Mouse (Mus musculus) intestine, embryonic 15.5 days (tissue): ENCODE data around the gene 1190002N15Rik. TPM values are rescaled to one million over a fixed set of nuclear protein-coding genes. Genes with fewer than 3 reads are reported as not detected.

Experiments
- ATAC-seq: fragments of 200-750 bp; cut with Nextera tagmentation; 2 replicates; pipeline ENCODE4 v1.8.0; 2017; ENCODE audit warnings: moderate TSS enrichment, moderate library complexity
- H3K27ac ChIP-seq: fragments of 300-500 bp; sonication (generic); 2 replicates; pipeline ENCODE4 v1.5.1; 2015; ENCODE audit warnings: mild to moderate bottlenecking, inconsistent platforms
- H3K27me3 ChIP-seq: fragments of 300-500 bp; sonication (generic); replicated peaks from 2 replicates; pipeline ENCODE4 v1.6.1; 2015; ENCODE audit warnings: inconsistent platforms
- H3K36me3 ChIP-seq: fragments of 300-500 bp; sonication (generic); 2 replicates; pipeline ENCODE4 v1.6.1; 2015; ENCODE audit warnings: inconsistent platforms
- H3K4me1 ChIP-seq: fragments of 300-500 bp; sonication (generic); replicated peaks from 2 replicates; pipeline ENCODE4 v1.6.1; 2015; ENCODE audit warnings: inconsistent platforms
- H3K4me2 ChIP-seq: fragments of 300-500 bp; sonication (generic); replicated peaks from 2 replicates; pipeline ENCODE4 v1.6.1; 2015; ENCODE audit warnings: mild to moderate bottlenecking, inconsistent platforms
- H3K4me3 ChIP-seq: fragments of 300-500 bp; sonication (generic); replicated peaks from 2 replicates; pipeline ENCODE4 v1.5.1; 2015; ENCODE audit warnings: inconsistent platforms
- H3K9ac ChIP-seq: fragments of 300-500 bp; sonication (generic); 2 replicates; pipeline ENCODE4 v1.6.1; 2015; ENCODE audit warnings: inconsistent platforms
- H3K9me3 ChIP-seq: fragments of 300-500 bp; sonication (generic); 2 replicates; pipeline ENCODE4 v1.6.1; 2016; ENCODE audit warnings: inconsistent platforms
- WGBS: fragments of 180-500 bp; shearing (Covaris S2); methylation state at CpG from one replicate; pipeline ENCODE4 v1.1.7; 2015; 5-methylcytosine and 5-hydroxymethylcytosine counted together
- polyA plus RNA-seq: library from polyadenylated mRNA; unstranded; fragments of >200 nt; fragmentation: Nextera tagmentation; extraction: Ambion mirVana; gene quantifications from 2 replicates; pipeline ENCODE4 v1.2.1, GENCODE M21; 2015

The 1190002N15Rik gene
- polyA plus RNA-seq, 1 experiment from 2014 or later, result 17.8 TPM

DNA sequence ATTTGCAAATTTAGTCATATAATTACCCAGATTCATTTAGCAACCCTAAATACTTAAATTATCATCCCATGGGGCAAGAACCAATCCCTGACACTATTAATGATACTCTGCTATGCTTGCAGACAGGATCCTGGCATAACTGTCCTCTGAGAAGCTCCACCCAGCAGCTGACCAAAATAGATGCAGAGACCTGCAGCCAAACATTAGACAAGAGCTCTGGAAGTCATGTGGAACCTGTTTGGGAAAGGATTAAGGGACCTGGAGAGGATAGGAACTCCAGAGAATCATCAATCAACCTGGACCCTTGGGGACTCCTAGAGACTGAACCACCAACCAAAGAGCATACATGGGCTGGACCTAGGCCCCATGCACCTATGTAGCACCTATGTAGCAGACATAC lies 26.7 kb downstream of the 1190002N15Rik start:
- no peak overlapping the region for H3K9ac ChIP-seq
- H3K27ac ChIP-seq, result no peak overlapping the region
- H3K9me3 ChIP-seq, result no peaks in the 10 kb centered on the region
- no peaks in the 10 kb centered on the region for H3K27me3 ChIP-seq
- ATAC-seq, result no peak
- no peaks in the 10 kb centered on the region for H3K4me1 ChIP-seq
- H3K4me2 ChIP-seq, result no peak overlapping the region
- no peaks in the 10 kb centered on the region for H3K36me3 ChIP-seq
- H3K4me3 ChIP-seq, result no peak overlapping the region

DNA sequence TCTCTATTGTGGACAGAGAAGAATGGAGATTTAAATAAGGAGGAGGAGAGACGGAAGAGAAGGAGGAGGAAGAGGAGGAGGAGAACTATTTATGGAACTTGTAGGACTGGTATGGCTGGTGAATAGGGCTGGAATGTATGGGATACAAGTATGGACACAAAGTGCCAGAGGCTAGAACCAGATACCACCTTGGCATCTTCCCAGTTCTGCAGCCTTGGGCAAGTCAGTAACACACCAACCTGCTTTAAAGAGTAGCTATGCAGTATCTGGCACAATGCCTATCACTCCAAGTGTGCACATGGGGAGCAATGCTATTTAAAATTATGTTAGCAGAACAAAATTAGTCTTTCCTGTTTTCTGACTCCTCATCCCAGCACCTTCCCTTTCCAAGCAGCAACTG lies 30.9 kb downstream of the 1190002N15Rik start:
- Histone ChIP-seq H3K27ac (no peak overlapping the region), H3K9ac (no peak overlapping the region), H3K4me2 (no peak overlapping the region), H3K9me3 (no peaks in the 10 kb centered on the region), H3K4me1 (no peaks in the 10 kb centered on the region), H3K27me3 (no peaks in the 10 kb centered on the region), H3K36me3 (no peaks in the 10 kb centered on the region), H3K4me3 (no peak overlapping the region)
- 85% methylated on average over 1 of the region's 1 CpGs for WGBS
- ATAC-seq, result no peak

DNA sequence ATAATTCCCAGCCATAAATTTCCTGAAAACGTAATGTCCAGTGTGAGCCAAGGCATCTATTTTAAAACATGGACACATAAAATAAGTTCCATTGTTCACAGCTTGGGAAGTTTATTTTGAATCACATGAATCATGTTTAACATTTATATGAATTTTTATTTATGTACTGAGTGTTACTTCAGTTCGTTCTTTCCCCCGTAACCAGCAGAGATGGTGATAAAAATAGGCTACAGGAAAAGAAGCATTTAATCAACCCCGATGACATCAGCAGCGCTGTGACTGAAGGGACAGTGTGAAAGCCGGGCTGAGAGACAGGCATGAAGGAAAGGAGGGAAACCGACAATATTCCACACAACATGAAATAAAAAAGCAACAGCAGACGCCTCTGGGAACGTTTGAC lies 46.4 kb downstream of the 1190002N15Rik start:
- ATAC-seq, result no peak
- H3K4me2 ChIP-seq, result no peak overlapping the region
- WGBS, result 53% methylated on average over 9 of the region's 9 CpGs

DNA sequence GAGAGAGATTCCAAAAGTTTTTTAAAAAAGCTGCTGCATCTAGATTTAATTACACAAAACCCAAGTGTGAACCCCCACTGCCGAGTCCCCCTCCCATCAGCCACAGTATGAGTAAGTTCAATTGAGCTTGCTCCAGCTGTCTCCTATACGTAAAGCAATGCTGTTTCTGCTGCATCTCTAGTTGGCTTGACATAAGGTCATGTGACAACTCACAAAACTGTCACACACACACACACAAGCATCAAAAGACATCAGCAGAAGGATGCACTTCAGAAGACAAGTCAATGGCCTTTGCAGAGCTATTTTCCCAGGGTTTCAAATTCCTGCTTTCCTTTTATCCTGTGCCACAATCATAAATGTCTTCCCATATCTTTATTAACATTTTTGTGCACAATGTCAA lies 49.9 kb downstream of the 1190002N15Rik start:
- no peak overlapping the region for H3K9ac ChIP-seq
- ATAC-seq, result no peak
- H3K36me3 ChIP-seq, result no peaks in the 10 kb centered on the region
- H3K27ac ChIP-seq, result no peak overlapping the region
- H3K4me2 ChIP-seq, result no peak overlapping the region
- 0 out of 2 replicates have a peak, but pooled peaks cover 2% of the 10 kb centered on the region for H3K4me1 ChIP-seq
- no peaks in the 10 kb centered on the region for H3K9me3 ChIP-seq
- WGBS, result 80% methylated on average over 2 of the region's 2 CpGs
- H3K27me3 ChIP-seq, result no peaks in the 10 kb centered on the region
- no peak overlapping the region for H3K4me3 ChIP-seq

More for the DNA sequence above, 46.4 kb downstream of the 1190002N15Rik start:
- no peak overlapping the region for H3K27ac ChIP-seq
- no peaks in the 10 kb centered on the region for H3K27me3 ChIP-seq
- H3K9me3 ChIP-seq, result no peaks in the 10 kb centered on the region
- H3K4me1 ChIP-seq, result no peaks in the 10 kb centered on the region
- no peak overlapping the region for H3K4me3 ChIP-seq
- no peak overlapping the region for H3K9ac ChIP-seq
- H3K36me3 ChIP-seq, result no peaks in the 10 kb centered on the region

DNA sequence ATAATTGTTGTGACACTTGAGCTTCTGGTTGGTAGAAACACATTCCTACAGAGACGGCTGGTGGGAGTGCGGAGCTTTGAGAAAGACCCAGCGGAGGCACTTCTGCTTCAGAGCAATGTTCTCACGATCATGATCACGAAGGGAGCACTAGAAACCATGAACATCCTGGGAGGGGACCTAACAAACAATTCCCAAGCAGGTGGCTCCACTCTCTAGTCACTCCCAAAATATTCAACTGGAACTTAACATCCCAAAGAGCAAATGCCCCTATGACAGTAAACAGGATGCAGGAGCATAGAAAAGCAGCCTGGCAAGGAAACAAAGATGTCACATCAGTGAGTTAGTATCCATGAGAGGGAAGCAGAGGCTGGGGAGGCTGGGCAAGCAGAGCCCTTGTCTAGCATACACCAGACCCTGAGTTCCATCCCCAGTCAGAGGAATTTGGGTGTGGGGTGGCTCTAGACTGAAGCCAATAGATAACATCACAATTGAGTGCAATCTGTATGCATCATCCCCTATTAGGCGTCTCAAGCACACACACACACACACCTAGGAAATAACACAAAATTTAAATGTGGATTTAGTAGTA lies 54.5 kb downstream of the 1190002N15Rik start:
- H3K9ac ChIP-seq, result no peak overlapping the region
- no peaks in the 10 kb centered on the region for H3K9me3 ChIP-seq
- 51% methylated on average over 6 of the region's 6 CpGs for WGBS
- H3K27me3 ChIP-seq, result no peaks in the 10 kb centered on the region
- no peak overlapping the region for H3K27ac ChIP-seq
- no peak overlapping the region for H3K4me3 ChIP-seq
- H3K4me1 ChIP-seq, result 0 out of 2 replicates have a peak, but pooled peaks cover 2% of the 10 kb centered on the region
- no peak overlapping the region for H3K4me2 ChIP-seq
- no peak for ATAC-seq
- no peaks in the 10 kb centered on the region for H3K36me3 ChIP-seq

DNA sequence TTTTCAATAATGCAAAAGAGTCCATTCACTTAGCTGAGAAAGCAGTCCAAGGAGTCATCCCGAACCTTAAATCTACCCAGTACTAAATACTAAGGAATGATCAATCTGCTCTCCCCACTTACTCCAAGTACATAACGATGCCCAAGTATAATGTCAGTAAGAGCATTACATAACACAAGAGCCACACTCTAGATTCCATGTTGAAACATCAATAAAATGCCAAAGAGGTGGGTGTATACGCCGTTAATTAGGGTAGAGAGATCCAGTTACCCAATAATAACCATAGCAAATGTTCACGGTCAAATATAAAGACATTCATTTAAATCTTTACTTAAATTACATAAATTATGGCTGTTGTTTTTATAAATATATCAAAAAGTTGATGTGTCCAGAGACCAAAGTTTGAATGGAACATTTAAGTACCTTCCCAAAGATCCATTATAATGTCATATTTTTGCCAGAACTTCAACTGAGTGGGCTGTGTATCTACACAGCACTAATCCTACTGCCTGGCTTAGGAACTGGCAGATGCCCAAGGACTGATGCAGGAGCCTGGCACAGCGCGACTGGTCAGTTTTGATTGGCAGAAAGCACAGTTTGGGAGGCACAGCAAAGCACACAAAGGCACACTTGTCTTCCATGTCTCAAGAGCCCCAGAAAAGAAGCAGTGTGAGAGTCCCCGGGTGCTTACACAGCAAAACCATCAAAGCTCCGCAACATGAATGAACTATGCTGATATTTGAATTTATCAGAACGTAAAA lies 55.5 kb downstream of the 1190002N15Rik start:
- WGBS, result 80% methylated on average over 10 of the region's 10 CpGs
- Histone ChIP-seq H3K27ac (no peak overlapping the region), H3K4me2 (no peak overlapping the region), H3K36me3 (no peaks in the 10 kb centered on the region), H3K27me3 (no peaks in the 10 kb centered on the region), H3K9me3 (no peaks in the 10 kb centered on the region), H3K4me3 (no peak overlapping the region), H3K4me1 (0 out of 2 replicates have a peak, but pooled peaks cover 2% of the 10 kb centered on the region), H3K9ac (no peak overlapping the region)
- peak; percentile 39 for ATAC-seq

DNA sequence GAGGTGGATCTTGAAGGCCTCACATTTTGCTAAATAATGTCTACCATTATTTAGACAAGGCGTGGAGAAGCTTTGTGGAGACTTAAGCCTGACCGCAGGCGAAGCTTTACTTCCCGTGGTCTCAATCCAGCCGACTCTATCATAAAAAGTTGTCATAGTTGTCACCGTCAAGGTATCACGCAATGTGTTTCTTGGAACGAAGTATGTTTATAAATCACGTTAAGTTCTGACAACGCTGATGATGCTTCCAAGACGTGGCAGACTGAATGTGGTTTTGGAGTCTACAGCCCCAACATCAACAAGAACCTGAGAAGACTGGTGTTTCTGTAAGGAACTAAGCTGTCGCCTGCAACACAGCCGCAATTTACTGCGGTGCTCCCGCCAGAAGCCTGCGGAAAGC lies 56.8 kb downstream of the 1190002N15Rik start:
- Histone ChIP-seq H3K27me3 (no peaks in the 10 kb centered on the region), H3K36me3 (no peaks in the 10 kb centered on the region), H3K9me3 (no peaks in the 10 kb centered on the region), H3K9ac (no peak overlapping the region), H3K4me3 (no peak overlapping the region), H3K27ac (no peak overlapping the region), H3K4me2 (no peak overlapping the region), H3K4me1 (0 out of 2 replicates have a peak, but pooled peaks cover 2% of the 10 kb centered on the region)
- no peak for ATAC-seq
- 80% methylated on average over 16 of the region's 16 CpGs for WGBS

DNA sequence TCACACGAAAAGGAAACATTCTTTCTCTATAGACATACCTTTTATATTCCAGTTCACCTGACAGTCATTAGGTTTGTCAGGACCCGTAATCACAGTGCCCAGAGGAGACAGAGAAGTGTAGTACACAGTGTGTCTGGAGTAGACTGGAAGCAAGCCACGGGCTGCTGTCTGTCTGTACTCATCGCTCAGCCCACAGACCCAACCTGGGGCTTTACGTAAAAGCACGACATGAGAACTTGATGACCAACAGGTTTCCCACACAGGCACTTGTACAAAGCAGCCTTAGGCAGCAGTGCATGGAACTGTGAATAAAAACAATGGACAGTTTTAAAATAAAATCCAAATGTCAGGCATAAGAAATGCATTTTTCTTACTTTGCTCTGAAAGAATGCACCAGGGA lies 58.5 kb downstream of the 1190002N15Rik start:
- 0 out of 2 replicates have a peak, but pooled peaks cover 2% of the 10 kb centered on the region for H3K4me1 ChIP-seq
- H3K9ac ChIP-seq, result no peak overlapping the region
- no peak overlapping the region for H3K4me2 ChIP-seq
- 88% methylated on average over 6 of the region's 6 CpGs for WGBS
- no peaks in the 10 kb centered on the region for H3K9me3 ChIP-seq
- H3K27me3 ChIP-seq, result no peaks in the 10 kb centered on the region
- no peaks in the 10 kb centered on the region for H3K36me3 ChIP-seq
- no peak overlapping the region for H3K4me3 ChIP-seq
- no peak for ATAC-seq
- H3K27ac ChIP-seq, result no peak overlapping the region

DNA sequence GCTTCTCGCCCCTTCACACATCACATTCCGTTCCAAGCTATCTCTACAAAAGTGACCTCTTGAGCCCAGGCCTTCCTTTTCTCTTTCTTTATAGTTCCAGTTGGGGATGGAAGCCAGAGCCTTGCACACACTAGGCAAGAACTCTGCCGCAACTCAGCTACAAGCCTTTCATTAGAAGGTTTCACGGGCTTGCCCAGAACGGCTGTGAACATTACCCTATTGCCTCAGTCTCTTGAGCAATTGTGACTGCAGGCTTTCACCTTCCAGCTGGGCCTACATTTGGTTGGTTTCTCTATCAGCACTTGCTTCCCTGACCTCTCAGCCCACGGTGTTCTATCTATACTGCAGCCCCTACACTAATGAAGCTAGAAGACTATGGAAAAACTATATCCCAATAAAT lies 58.9 kb downstream of the 1190002N15Rik start:
- Histone ChIP-seq H3K9me3 (no peaks in the 10 kb centered on the region), H3K27ac (no peak overlapping the region), H3K36me3 (no peaks in the 10 kb centered on the region), H3K4me1 (0 out of 2 replicates have a peak, but pooled peaks cover 2% of the 10 kb centered on the region), H3K4me2 (no peak overlapping the region), H3K4me3 (no peak overlapping the region), H3K9ac (no peak overlapping the region), H3K27me3 (no peaks in the 10 kb centered on the region)
- WGBS, result 81% methylated on average over 6 of the region's 6 CpGs
- ATAC-seq, result no peak

DNA sequence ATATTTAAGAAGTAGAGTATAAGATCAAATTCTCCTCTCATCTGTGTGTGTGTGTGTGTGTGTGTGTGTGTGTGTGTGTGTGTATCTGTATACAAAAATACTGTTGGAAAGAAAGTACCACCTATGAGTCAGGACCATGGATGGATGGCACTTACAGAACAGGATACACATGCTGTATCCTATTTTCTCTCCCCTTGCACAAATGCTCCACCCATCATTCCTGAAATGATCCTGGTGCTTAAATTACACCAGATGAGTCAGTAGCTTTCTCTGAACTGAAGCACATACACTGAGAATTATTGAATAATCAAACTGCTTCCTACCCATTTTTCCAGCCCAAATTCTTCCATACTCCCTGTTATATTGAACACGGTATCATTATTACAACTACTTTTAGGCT lies 61.9 kb downstream of the 1190002N15Rik start:
- no peaks in the 10 kb centered on the region for H3K36me3 ChIP-seq
- WGBS, result 100% methylated on average over 1 of the region's 1 CpGs
- 0 out of 2 replicates have a peak, but pooled peaks cover 3% of the 10 kb centered on the region for H3K4me1 ChIP-seq
- H3K9ac ChIP-seq, result no peak overlapping the region
- no peak for ATAC-seq
- no peak overlapping the region for H3K27ac ChIP-seq
- H3K4me2 ChIP-seq, result no peak overlapping the region
- no peaks in the 10 kb centered on the region for H3K9me3 ChIP-seq
- H3K4me3 ChIP-seq, result no peak overlapping the region
- no peaks in the 10 kb centered on the region for H3K27me3 ChIP-seq

DNA sequence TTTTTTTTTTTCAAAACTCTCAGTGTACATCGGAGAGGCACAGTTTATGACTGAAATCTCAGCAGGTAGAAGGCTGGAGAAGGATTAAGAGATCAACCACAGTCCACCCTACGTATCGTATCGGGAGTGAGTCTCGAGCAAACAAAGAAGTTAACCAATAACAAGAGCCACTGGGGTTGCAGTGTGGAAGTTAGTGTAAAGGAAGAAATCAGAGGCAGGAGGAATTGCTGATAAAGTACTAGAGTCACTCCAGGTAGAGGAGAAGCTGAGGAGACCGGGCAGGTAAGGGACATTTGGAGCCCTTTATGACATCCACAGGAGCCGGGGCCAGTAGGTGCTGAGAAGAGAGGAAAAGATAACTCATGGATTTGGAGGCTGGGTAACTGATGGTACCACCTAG lies 64.0 kb downstream of the 1190002N15Rik start:
- Histone ChIP-seq H3K4me1 (0 out of 2 replicates have a peak, but pooled peaks cover 3% of the 10 kb centered on the region), H3K9ac (no peak overlapping the region), H3K4me3 (no peak overlapping the region), H3K9me3 (no peaks in the 10 kb centered on the region), H3K36me3 (no peaks in the 10 kb centered on the region), H3K4me2 (no peak overlapping the region), H3K27me3 (no peaks in the 10 kb centered on the region), H3K27ac (no peak overlapping the region)
- 47% methylated on average over 7 of the region's 7 CpGs for WGBS
- ATAC-seq, result peak; percentile 91

DNA sequence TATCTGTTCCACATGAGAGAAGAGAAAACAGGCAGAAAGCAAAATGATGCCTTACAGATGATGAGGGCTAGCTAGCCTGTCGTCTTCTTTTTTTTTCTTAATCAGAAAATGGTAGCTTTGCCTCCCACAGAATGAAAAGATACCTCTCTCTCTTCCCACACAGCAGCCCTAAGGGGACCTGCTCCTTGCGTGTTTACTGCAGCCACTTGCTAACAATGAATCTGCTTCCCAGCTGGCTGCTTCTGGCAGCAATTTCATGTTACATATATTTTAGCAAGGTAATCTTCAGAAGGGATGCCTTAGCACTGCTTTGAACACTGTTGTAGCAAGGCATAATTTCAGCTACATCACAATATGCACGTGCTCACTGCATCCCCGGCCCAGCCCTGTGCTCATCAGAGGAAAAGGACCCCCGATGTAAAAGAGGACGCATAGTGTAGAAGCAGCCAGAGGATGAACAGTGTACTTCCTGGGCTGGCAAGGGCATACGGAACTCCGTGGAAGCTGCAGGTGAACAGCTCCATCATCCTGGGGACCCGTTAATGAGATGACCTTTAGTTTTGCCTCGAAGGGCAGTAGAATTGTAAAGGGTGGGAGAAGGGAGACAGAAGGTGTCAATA lies 64.8 kb downstream of the 1190002N15Rik start:
- ATAC-seq, result peak; percentile 51
- no peaks in the 10 kb centered on the region for H3K36me3 ChIP-seq

More for the DNA sequence above, 64.8 kb downstream of the 1190002N15Rik start:
- Histone ChIP-seq H3K27me3 (no peaks in the 10 kb centered on the region), H3K9me3 (no peaks in the 10 kb centered on the region), H3K9ac (no peak overlapping the region), H3K27ac (no peak overlapping the region), H3K4me1 (0 out of 2 replicates have a peak, but pooled peaks cover 3% of the 10 kb centered on the region), H3K4me2 (peak overlapping the region; percentile 41), H3K4me3 (0 out of 2 replicates have a peak overlapping the region, but pooled peaks have one; percentile 6)
- WGBS, result 48% methylated on average over 10 of the region's 10 CpGs
